Mouse (Mus musculus): Measurements from ENCODE around the gene Xrcc6. TPM values are rescaled to one million over a fixed set of nuclear protein-coding genes. Genes with fewer than 3 reads are reported as not detected.

Gene Xrcc6
- total and polyA plus RNA-seq, 2 experiments: 8.5 to 18.2 TPM

DNA sequence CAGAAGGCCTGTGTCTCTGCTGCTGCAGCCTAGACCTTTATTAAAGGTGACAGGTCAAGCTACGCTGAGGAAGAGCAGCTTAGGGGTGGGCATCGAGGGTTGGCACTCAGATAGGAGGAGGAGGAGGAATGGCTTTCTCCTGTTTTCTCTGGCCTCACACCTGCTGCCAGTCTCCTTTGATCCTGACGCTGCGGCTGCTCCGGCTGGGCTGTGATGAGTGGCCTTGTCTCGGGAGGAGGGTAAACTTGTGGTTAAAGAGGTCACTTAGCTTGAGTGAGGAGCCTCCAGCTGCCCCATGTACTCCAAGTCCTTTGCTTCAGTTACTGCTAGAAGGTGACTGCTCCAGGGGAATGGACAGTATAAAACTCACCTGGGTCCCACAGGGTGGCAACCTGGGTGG is 6.4 kb downstream of the Xrcc6 start:
- Histone ChIP-seq H3K4me1 (ENCODE audit: control insufficient read depth, insufficient read depth, low read length) (peaks cover 4% of the 10 kb centered on the region; the same call in 1 of the 2 replicates), H3K36me3 (ENCODE audit: control insufficient read depth, insufficient read depth, low read length) (peaks cover 38% of the 10 kb centered on the region), H3K79me2 (ENCODE audit: control insufficient read depth, insufficient read depth, low read length) (no peaks in the 10 kb centered on the region), H3K4me3 (ENCODE audit: insufficient read depth, low read depth, low read length) (no peak overlapping the region), H3K27me3 (ENCODE audit: control insufficient read depth, insufficient read depth, low read length) (no peaks in the 10 kb centered on the region), H3K9ac (ENCODE audit: low read depth, low read length) (no peak overlapping the region), H3K27ac (replicated peaks; ENCODE audit: insufficient read depth, low read depth, low read length) (no peak overlapping the region)
- TF ChIP-seq CTCF (IDR thresholded peaks at IDR 0.05; ENCODE audit: low read depth, low read length) (no peak), POLR2A (IDR thresholded peaks at IDR 0.05; ENCODE audit: extremely low read depth, insufficient read depth, low read length) (no peak)
- DNase-seq (ENCODE audit: extremely low read depth, low read depth, low spot score): no peak
- WGBS: 94% methylated on average over 6 of the region's 6 CpGs

- H3K9ac ChIP-seq (ENCODE audit: low read depth, low read length): no peak overlapping the region
- H3K27me3 ChIP-seq (ENCODE audit: control insufficient read depth, insufficient read depth, low read length): no peaks in the 10 kb centered on the region
- peaks cover 25% of the 10 kb centered on the region for H3K36me3 ChIP-seq (ENCODE audit: control insufficient read depth, insufficient read depth, low read length)
- no peak for TF ChIP-seq POLR2A (IDR thresholded peaks at IDR 0.05; ENCODE audit: extremely low read depth, insufficient read depth, low read length)
- no peak for TF ChIP-seq CTCF (IDR thresholded peaks at IDR 0.05; ENCODE audit: low read depth, low read length)
- no peak for DNase-seq (ENCODE audit: extremely low read depth, low read depth, low spot score)
- no peak overlapping the region for H3K4me3 ChIP-seq (ENCODE audit: insufficient read depth, low read depth, low read length)
- no peaks in the 10 kb centered on the region for H3K4me1 ChIP-seq (ENCODE audit: control insufficient read depth, insufficient read depth, low read length)
- whole genome bisulfite sequencing: 76% methylated on average over 8 of the region's 8 CpGs
- H3K27ac ChIP-seq (replicated peaks; ENCODE audit: insufficient read depth, low read depth, low read length): no peak overlapping the region
- H3K79me2 ChIP-seq (ENCODE audit: control insufficient read depth, insufficient read depth, low read length): peaks cover 4% of the 10 kb centered on the region; the same call in 1 of the 2 replicates
Observed at GRCm38 (mm10) chr15:82004257-82004656, 16.6 kb downstream of the Xrcc6 start.

DNA sequence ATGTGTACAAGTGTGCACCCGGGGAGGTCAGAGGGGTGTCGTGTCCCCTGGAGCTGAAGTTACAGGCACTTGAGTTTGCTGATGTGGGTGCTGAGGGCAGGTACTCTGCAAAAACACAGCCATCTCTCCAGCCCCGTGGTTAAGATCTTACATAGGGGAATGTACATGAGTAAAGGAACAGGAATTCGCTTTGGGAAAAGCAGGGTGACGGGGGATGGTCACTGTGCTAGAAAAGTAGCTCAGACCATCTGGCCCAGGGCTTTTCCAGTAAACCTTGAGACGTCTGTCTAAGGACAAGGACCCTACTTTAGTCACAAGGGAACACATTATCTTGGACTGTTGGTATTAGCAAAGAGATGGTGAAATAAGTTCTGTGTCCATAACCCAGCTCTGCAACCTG is 24.3 kb downstream of the Xrcc6 start:
- peaks cover 15% of the 10 kb centered on the region; the same call in 1 of the 2 replicates for H3K79me2 ChIP-seq (ENCODE audit: control insufficient read depth, insufficient read depth, low read length)
- no peak overlapping the region for H3K4me3 ChIP-seq (ENCODE audit: insufficient read depth, low read depth, low read length)
- no peak overlapping the region for H3K9ac ChIP-seq (ENCODE audit: low read depth, low read length)
- H3K36me3 ChIP-seq (ENCODE audit: control insufficient read depth, insufficient read depth, low read length): no peaks in the 10 kb centered on the region
- TF ChIP-seq CTCF (IDR thresholded peaks at IDR 0.05; ENCODE audit: low read depth, low read length) (no peak), POLR2A (IDR thresholded peaks at IDR 0.05; ENCODE audit: extremely low read depth, insufficient read depth, low read length) (no peak)
- H3K27ac ChIP-seq (replicated peaks; ENCODE audit: insufficient read depth, low read depth, low read length): no peak overlapping the region
- DNase-seq (ENCODE audit: extremely low read depth, low read depth, low spot score): no peak
- WGBS: 90% methylated on average over 6 of the region's 6 CpGs
- peaks cover 11% of the 10 kb centered on the region; the same call in 1 of the 2 replicates for H3K4me1 ChIP-seq (ENCODE audit: control insufficient read depth, insufficient read depth, low read length)
- no peaks in the 10 kb centered on the region for H3K27me3 ChIP-seq (ENCODE audit: control insufficient read depth, insufficient read depth, low read length)

DNA sequence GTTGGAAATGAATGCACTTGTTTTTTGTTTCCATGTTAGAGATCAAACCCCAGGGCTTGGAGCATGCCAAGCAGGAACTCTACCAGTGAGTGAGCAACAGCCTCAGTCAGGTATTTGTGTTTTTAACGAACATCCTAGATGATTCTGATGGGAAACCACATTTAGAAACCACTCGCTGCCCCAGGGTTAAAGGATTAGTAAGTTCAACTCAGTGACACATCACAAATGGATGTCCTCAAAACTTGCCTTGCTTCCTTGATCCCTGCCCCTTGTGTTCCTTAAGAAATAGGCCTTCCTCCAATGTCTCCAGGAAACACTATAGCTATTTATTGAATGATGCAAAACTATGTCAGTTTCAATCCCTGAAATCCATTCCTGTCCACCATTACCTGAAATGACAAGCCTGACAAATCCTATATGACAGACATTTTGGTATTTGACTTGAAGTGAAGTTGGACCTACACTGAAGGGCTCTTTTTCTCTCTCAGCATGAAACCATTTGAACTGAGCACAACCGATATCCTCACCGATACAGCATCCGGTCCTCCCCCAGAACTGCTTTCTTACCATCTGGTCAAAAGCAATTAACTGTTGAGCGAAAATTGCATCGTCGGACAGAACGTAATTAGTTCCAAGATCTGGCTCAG is 27.2 kb downstream of the Xrcc6 start:
- no peak overlapping the region for H3K27ac ChIP-seq (replicated peaks; ENCODE audit: insufficient read depth, low read depth, low read length)
- peak overlapping the region; percentile 83; the same call in 1 of the 2 replicates for H3K9ac ChIP-seq (ENCODE audit: low read depth, low read length)
- no peaks in the 10 kb centered on the region for H3K27me3 ChIP-seq (ENCODE audit: control insufficient read depth, insufficient read depth, low read length)
- TF ChIP-seq POLR2A (IDR thresholded peaks at IDR 0.05; ENCODE audit: extremely low read depth, insufficient read depth, low read length): no peak
- no peak for TF ChIP-seq CTCF (IDR thresholded peaks at IDR 0.05; ENCODE audit: low read depth, low read length)
- no peak for DNase-seq (ENCODE audit: extremely low read depth, low read depth, low spot score)
- peaks cover 11% of the 10 kb centered on the region; the same call in 1 of the 2 replicates for H3K4me1 ChIP-seq (ENCODE audit: control insufficient read depth, insufficient read depth, low read length)
- WGBS: 12% methylated on average over 9 of the region's 9 CpGs
- peaks cover 11% of the 10 kb centered on the region; the same call in 1 of the 2 replicates for H3K79me2 ChIP-seq (ENCODE audit: control insufficient read depth, insufficient read depth, low read length)
- peak overlapping the region; percentile 77 for H3K4me3 ChIP-seq (ENCODE audit: insufficient read depth, low read depth, low read length)
- H3K36me3 ChIP-seq (ENCODE audit: control insufficient read depth, insufficient read depth, low read length): no peaks in the 10 kb centered on the region

DNA sequence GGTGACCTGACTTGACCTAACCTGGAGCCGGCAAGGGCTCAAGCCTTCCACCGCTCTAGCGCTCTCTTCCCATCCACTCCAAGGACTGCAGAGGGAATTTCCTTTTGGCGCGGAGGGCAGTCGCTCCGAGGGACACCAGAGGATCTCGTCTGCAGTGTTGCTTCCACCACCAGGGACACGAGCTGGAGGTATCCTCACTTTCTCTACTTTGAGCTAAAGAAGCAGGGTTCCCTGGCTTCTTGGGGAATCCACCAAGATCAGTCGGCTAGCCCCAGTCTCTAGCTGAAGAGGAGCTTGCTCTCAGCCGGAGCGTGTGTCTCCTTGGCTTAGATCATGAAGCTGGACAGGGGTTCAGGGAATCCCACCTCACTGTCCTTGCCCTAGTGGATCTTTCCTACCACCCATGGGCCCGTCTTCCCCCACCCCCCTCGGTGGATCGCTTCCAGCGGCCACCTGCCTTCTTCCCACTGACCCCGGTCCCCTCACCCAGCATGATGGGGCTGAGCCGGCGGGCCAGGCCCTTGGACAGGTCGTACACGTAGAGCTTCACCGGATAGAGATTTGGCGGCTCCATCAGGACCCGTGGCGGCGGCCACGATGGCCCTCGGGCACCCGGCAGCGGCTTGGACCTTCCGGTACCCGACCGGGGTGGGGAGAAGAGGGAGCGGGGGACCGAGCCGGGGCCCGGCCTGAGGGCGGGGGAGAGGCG is 27.9 kb downstream of the Xrcc6 start:
- H3K27me3 ChIP-seq (ENCODE audit: control insufficient read depth, insufficient read depth, low read length): no peaks in the 10 kb centered on the region
- peaks cover 11% of the 10 kb centered on the region; the same call in 1 of the 2 replicates for H3K79me2 ChIP-seq (ENCODE audit: control insufficient read depth, insufficient read depth, low read length)
- DNase-seq (ENCODE audit: extremely low read depth, low read depth, low spot score): peak; percentile 43
- no peaks in the 10 kb centered on the region for H3K36me3 ChIP-seq (ENCODE audit: control insufficient read depth, insufficient read depth, low read length)
- TF ChIP-seq POLR2A (IDR thresholded peaks at IDR 0.05; ENCODE audit: extremely low read depth, insufficient read depth, low read length) (no peak), CTCF (IDR thresholded peaks at IDR 0.05; ENCODE audit: low read depth, low read length) (no peak)
- WGBS: 1% methylated on average over 39 of the region's 39 CpGs
- H3K4me3 ChIP-seq (ENCODE audit: insufficient read depth, low read depth, low read length): peak overlapping the region; percentile 77
- H3K27ac ChIP-seq (replicated peaks; ENCODE audit: insufficient read depth, low read depth, low read length): peak overlapping the region; percentile 53
- H3K9ac ChIP-seq (ENCODE audit: low read depth, low read length): peak overlapping the region; percentile 83
- H3K4me1 ChIP-seq (ENCODE audit: control insufficient read depth, insufficient read depth, low read length): peaks cover 11% of the 10 kb centered on the region; the same call in 1 of the 2 replicates
